Mouse (Mus musculus) lung, embryonic 15.5 days (tissue): ENCODE measurements around the gene Scn1b. TPM values are rescaled to one million over a fixed set of nuclear protein-coding genes. Genes with fewer than 3 reads are reported as not detected.

Experiments used
- ATAC-seq: fragments of 200-750 bp; cut with Nextera tagmentation; 2 replicates; pipeline ENCODE4 v1.8.0; 2017; ENCODE audit warnings: moderate number of reproducible peaks, borderline replicate concordance; ENCODE audit not compliant: low FRiP score, low TSS enrichment; ENCODE audit errors: extremely low read depth
- H3K27ac ChIP-seq: fragments of 300-500 bp; sonication (generic); 2 replicates; pipeline ENCODE4 v1.5.1; 2015; ENCODE audit warnings: moderate library complexity, mild to moderate bottlenecking, inconsistent platforms
- H3K27me3 ChIP-seq: fragments of 300-500 bp; sonication (generic); 2 replicates; pipeline ENCODE4 v1.6.1; 2015; ENCODE audit warnings: inconsistent platforms
- H3K36me3 ChIP-seq: fragments of 300-500 bp; sonication (generic); 2 replicates; pipeline ENCODE4 v1.6.1; 2015; ENCODE audit warnings: inconsistent platforms
- H3K4me1 ChIP-seq: fragments of 300-500 bp; sonication (generic); 2 replicates; pipeline ENCODE4 v1.6.1; 2015; ENCODE audit warnings: inconsistent platforms
- H3K4me2 ChIP-seq: fragments of 300-500 bp; sonication (generic); 2 replicates; pipeline ENCODE4 v1.6.1; 2015; ENCODE audit warnings: inconsistent platforms, mild to moderate bottlenecking, moderate library complexity
- H3K4me3 ChIP-seq: fragments of 300-500 bp; sonication (generic); 2 replicates; pipeline ENCODE4 v1.5.1; 2015; ENCODE audit warnings: mild to moderate bottlenecking, inconsistent platforms
- H3K9ac ChIP-seq: fragments of 300-500 bp; sonication (generic); 2 replicates; pipeline ENCODE4 v1.6.1; 2015; ENCODE audit warnings: inconsistent platforms
- H3K9me3 ChIP-seq: fragments of 300-500 bp; sonication (generic); 2 replicates; pipeline ENCODE4 v1.6.1; 2016; ENCODE audit warnings: inconsistent platforms
- WGBS: fragments of 180-500 bp; shearing (Covaris S2); methylation state at CpG from one replicate; pipeline ENCODE4 v1.1.7; 2015; 5-methylcytosine and 5-hydroxymethylcytosine counted together
- polyA plus RNA-seq: library from polyadenylated mRNA; unstranded; fragments of >200 nt; fragmentation: Nextera tagmentation; extraction: Ambion mirVana; gene quantifications from 2 replicates; pipeline ENCODE4 v1.2.1, GENCODE M21; 2015

Gene Scn1b
- polyA plus RNA-seq, 1 experiment from 2014 or later: 1.8 TPM

DNA sequence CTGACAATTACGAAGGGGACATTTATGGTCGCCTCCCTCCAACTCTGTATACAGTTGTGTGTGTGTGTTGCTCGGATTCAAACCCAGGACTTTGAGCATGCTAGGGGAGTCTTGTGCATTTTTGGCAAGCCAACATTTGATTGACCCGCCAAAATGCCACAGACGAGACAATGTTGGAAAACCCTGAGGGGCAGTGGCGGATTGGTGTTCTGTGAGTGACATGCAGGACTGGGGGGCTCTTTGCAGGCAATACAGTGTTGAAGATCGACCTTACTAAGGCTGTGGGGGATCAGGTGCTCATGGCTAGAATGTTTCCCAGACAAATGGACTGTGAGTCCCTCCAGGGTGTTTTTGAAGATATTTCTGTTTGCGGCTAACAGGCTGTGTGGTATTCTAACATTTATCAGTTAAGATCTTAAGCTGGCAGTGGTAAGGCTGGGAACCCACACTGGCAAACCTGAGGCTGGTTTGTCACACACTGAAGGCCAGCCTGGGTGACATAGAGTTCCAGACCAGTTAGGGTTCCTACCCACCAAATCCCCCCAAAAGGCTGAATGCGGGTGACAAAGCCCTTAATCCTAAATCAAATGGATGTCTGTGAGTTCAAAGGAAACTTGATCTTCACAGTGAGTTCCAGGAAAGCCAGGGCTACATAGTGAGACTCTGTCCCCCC is 29.8 kb downstream of the Scn1b start:
- Histone ChIP-seq H3K4me2 (no peak overlapping the region), H3K4me3 (no peak overlapping the region), H3K36me3 (no peaks in the 10 kb centered on the region), H3K9ac (no peak overlapping the region), H3K9me3 (no peaks in the 10 kb centered on the region), H3K27ac (no peak overlapping the region), H3K4me1 (peaks cover 5% of the 10 kb centered on the region; the same call in 1 of the 2 replicates), H3K27me3 (no peaks in the 10 kb centered on the region)
- WGBS: 66% methylated on average over 9 of the region's 9 CpGs
- ATAC-seq: no peak

DNA sequence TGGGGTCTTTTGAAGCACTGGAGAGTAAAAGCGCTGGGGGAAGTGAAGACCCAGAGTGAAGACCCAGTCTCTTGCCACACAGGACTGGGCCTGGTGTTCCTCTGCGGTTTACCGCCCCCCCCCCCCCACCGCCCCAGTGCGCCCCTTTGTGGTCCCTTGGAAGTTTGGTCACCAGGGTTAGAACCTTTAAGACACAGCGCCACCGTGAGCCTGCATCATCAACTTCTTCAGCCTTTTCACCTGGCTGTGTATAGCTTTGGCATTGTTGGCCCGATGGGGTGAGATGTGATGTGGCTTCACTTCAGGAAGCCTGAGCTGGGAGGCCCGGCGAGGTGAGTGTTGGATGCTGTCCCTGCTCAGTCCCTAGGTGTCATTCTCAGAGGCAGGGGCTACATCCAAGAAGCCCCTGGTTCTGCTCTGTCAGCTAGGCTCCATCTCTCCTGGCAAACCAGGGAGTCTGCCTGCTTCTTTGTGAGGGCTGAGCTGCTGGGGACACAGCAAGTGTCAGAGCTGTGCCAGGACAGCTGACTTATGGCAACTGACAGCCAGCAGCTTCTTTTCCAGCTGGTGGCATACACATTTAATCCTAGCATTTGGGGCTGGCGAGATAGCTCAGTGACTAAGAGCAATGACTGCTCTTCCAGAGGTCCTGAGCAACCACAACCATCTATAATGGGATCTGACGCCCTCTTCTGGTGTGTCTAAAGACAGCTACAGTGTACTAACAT is 31.9 kb downstream of the Scn1b start:
- no peak; the same call in 1 of the 2 replicates for ATAC-seq
- WGBS: 25% methylated on average over 10 of the region's 12 CpGs

DNA sequence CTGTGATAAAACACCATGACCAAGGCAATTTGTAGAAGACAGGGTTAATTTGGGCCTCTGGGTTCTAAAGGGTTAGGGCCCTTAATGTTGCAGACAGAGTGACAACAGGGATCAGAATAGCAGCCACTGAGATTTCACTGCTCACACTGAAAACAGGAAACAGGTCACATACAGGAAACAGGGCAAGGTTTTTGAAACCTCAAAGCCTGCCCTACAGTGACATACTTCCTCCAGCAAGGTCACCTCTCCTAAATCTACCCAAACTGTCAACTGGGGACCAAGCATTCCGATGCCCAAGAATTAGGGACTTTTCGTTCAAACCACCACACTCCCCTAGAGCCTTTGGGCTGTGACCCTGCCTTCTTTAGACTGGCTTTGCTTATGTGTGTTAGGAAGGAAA is 37.1 kb downstream of the Scn1b start:
- Histone ChIP-seq H3K27ac (no peak overlapping the region), H3K4me2 (no peak overlapping the region), H3K4me1 (peaks cover 11% of the 10 kb centered on the region), H3K36me3 (no peaks in the 10 kb centered on the region), H3K9me3 (no peaks in the 10 kb centered on the region), H3K27me3 (no peaks in the 10 kb centered on the region), H3K9ac (no peak overlapping the region), H3K4me3 (no peak overlapping the region)
- WGBS: 80% methylated on average over 2 of the region's 2 CpGs
- no peak for ATAC-seq

More for the DNA sequence above, 31.9 kb downstream of the Scn1b start:
- Histone ChIP-seq H3K4me2 (no peak overlapping the region), H3K4me3 (no peak overlapping the region), H3K9me3 (no peaks in the 10 kb centered on the region), H3K36me3 (no peaks in the 10 kb centered on the region), H3K27me3 (no peaks in the 10 kb centered on the region), H3K9ac (no peak overlapping the region), H3K27ac (no peak overlapping the region), H3K4me1 (peaks cover 5% of the 10 kb centered on the region; the same call in 1 of the 2 replicates)

DNA sequence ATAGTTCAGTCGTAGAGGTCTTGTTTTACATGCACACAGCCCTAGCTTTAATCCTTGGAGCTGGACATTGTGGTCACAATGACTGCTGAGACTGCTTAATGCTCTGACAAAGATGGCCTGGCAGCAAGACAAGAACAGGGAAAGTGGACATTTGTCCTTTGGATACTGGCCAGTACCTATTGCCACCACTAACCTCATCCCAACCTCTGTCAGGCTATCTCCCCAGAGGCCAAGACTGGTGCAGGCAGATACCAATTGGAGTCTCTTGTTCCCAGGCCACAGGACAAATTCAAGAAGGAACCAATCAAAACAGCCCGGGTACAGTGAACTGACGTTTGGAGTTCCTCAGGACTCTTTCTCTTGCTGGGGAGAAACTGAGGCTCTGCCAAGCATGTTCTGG is 38.6 kb downstream of the Scn1b start:
- no peak for ATAC-seq
- Histone ChIP-seq H3K4me3 (no peak overlapping the region), H3K9ac (no peak overlapping the region), H3K9me3 (no peaks in the 10 kb centered on the region), H3K27ac (no peak overlapping the region), H3K4me1 (peaks cover 21% of the 10 kb centered on the region), H3K36me3 (no peaks in the 10 kb centered on the region), H3K4me2 (no peak overlapping the region), H3K27me3 (no peaks in the 10 kb centered on the region)
- WGBS: 48% methylated on average over 3 of the region's 3 CpGs

DNA sequence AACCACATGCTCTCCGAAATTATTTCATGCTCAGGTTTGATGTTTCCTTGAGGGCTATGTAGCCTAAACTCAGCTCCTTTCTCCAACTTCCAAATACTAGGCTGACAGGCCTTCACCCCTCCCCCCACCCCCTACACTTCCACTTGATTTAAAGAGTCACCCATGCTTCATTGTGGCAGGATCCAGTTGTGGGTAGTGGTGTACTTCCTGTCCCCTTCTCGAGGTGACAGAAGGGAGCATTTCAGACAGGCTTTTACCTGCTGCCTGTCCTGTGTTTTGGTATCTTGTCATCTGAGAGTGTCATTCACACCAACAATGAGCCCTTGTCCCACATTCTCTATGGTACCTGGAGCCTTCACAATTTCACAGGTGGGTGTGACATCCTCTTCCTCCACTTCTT is 39.5 kb downstream of the Scn1b start:
- Histone ChIP-seq H3K9me3 (no peaks in the 10 kb centered on the region), H3K9ac (no peak overlapping the region), H3K4me3 (no peak overlapping the region), H3K36me3 (no peaks in the 10 kb centered on the region), H3K4me2 (no peak overlapping the region), H3K4me1 (peaks cover 21% of the 10 kb centered on the region), H3K27me3 (no peaks in the 10 kb centered on the region), H3K27ac (no peak overlapping the region)
- whole genome bisulfite sequencing: 50% methylated on average over 2 of the region's 2 CpGs
- no peak for ATAC-seq

DNA sequence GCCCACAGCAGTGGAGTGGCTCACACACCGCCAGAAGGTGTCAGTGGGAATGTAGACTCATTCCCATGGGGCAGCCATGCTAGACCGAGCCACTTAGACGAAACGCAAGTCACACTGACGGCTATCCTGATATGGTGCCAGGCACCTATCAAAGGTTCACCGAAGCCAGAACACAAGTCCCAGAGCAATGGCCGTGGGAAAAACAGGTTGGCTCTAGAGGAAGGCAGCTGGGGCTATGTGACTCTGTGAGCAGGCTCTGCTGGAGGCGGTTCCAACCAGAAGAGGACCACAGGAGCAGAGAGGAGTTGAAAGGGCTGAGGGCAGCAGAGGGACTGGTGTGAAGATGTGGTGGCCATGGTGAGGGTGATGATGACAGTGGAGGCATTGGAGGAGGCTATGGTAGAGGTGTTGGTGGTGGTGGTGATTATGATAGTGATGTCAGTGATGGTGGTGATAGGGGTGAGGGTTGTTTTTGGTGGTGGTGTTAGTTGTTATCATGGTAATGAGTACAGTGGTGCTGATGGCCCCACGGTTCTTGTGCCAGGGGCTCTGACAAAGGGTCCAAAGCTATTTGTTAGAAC is 40.5 kb downstream of the Scn1b start:
- Histone ChIP-seq H3K4me3 (no peak overlapping the region), H3K4me1 (peaks cover 21% of the 10 kb centered on the region), H3K9ac (no peak overlapping the region), H3K27ac (no peak overlapping the region), H3K9me3 (no peaks in the 10 kb centered on the region), H3K36me3 (no peaks in the 10 kb centered on the region), H3K4me2 (no peak overlapping the region), H3K27me3 (no peaks in the 10 kb centered on the region)
- ATAC-seq: no peak
- WGBS: 87% methylated on average over 9 of the region's 9 CpGs

DNA sequence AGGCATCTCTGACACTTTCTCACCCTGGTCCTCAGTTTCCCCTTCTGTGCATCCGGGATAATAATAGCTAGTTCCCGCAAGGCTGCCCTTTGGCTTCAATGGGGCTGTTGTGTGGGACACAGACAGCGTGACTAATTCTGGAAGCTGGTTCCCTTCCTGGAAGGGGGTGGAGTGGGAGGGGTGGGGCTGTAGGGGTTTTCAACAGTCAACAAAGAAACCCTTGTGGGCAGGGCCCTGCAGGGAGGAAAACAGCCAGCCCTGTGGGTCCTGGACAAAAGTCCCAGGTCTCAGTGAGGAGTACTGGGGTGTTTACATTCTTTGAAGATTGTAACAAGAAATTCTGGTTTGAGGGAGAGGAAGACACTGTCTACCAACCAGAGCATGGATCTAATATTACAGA is 41.6 kb downstream of the Scn1b start:
- Histone ChIP-seq H3K36me3 (no peaks in the 10 kb centered on the region), H3K27me3 (no peaks in the 10 kb centered on the region), H3K27ac (0 out of 2 replicates have a peak overlapping the region, but pooled peaks have one; percentile 2), H3K9me3 (no peaks in the 10 kb centered on the region), H3K4me1 (peaks cover 21% of the 10 kb centered on the region), H3K4me3 (no peak overlapping the region), H3K4me2 (no peak overlapping the region), H3K9ac (no peak overlapping the region)
- WGBS: 52% methylated on average over 3 of the region's 3 CpGs
- ATAC-seq: no peak

DNA sequence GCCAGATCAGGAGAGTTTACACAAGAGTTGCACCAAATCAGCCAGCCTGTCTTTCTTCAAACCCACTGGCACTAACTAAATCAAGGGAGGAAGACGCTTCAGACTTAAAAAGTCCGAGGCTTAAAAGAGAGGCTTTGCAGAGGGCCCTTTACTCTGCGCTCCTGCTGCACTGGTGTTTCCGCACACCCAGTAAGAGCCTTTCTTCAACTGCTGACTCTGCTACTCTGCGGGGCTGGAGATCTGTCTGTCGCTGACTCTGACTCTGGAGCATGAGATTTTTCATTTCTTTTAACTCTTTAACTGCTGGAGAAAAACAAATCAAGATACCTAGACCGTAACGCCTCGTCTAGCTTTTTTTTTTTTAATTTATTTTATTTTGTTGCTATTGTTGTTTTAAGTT is 42.7 kb downstream of the Scn1b start:
- ATAC-seq: no peak
- Histone ChIP-seq H3K4me3 (no peak overlapping the region), H3K9ac (no peak overlapping the region), H3K9me3 (no peaks in the 10 kb centered on the region), H3K36me3 (no peaks in the 10 kb centered on the region), H3K27me3 (no peaks in the 10 kb centered on the region), H3K4me2 (no peak overlapping the region), H3K27ac (peak overlapping the region; percentile 32), H3K4me1 (peaks cover 21% of the 10 kb centered on the region)
- 40% methylated on average over 9 of the region's 9 CpGs for WGBS

DNA sequence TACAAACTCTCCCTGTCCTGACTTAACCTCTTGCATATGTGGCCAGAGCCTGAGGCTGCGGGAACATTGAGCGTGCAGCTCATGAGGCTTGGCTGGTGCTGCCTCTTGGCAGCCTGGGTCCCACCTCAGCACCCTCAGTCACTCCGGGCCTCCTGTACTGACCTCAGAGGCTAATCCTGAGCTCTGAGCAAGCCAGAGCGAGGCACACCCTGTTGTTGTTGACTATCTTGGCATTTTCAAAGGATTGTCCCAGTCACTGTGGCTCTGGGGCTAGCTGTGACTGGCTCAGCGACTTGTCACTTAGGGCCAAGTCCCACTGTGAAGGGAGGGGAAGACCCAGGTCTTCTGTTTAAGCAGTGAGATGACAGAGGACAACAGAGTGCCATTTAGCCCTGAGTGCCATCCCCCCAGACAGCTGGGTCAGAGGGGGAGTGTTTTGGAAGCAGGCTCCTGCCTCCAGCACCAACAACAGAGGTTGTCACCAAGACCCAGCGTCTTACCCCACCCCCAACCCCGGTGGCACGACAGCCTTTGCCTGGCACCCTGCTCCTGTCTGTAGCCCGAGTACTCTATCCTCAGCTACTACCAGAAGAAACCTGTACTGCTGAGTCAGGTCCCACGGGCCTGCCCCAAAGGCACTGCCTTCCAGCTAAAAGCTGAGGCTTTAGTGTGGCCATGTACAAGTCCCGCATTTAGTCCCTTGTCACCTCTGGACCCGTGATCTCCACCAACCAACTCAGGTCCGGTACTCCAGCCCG is 43.8 kb downstream of the Scn1b start:
- H3K27me3 ChIP-seq: no peaks in the 10 kb centered on the region
- H3K27ac ChIP-seq: no peak overlapping the region
- no peaks in the 10 kb centered on the region for H3K9me3 ChIP-seq
- 64% methylated on average over 14 of the region's 14 CpGs for WGBS
- peaks cover 21% of the 10 kb centered on the region for H3K4me1 ChIP-seq
- no peak overlapping the region for H3K9ac ChIP-seq
- no peak for ATAC-seq
- no peak overlapping the region for H3K4me3 ChIP-seq
- H3K4me2 ChIP-seq: no peak overlapping the region
- H3K36me3 ChIP-seq: no peaks in the 10 kb centered on the region

DNA sequence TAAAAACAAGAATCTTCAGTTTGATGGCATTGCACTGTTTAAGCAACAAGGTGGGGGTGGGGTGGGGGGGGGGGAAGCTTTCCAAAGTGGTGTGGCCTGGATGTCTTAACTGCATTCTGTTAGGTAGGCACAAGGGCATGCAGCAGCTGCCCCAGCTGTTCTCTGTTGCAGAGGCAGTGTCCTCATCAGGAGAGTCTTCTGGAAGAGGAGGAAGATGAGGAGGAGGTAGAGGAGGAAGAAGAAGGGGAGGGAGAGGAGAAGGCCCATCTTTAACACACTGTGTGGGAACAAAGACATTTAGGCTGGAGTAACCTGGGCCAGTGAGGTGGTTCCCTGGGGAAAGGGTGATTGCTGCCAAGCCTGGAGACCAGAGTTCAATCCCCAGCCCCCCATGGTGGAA is 44.7 kb downstream of the Scn1b start:
- Histone ChIP-seq H3K4me2 (no peak overlapping the region), H3K9ac (no peak overlapping the region), H3K9me3 (no peaks in the 10 kb centered on the region), H3K4me3 (no peak overlapping the region), H3K4me1 (peaks cover 27% of the 10 kb centered on the region), H3K27ac (no peak overlapping the region), H3K36me3 (no peaks in the 10 kb centered on the region), H3K27me3 (no peaks in the 10 kb centered on the region)
- ATAC-seq: no peak

DNA sequence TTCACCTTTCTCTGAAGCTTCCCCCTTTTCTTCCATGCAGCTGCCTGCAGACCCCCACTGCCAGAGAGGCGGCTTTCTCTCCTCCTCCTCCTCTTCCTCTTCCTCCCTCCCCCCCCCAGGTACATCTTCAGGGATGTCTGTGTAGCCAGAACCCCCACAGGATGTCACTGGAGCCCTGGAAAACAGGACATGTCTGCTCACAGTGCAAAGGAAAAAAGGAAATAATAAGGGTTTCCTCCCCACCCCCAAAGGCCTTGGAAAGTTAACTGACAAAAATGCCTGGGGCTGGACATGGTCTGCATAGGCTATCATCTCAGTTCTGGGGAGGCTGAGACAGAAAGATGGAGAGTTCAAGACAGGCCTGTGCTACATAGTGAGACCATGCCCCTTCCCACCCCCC is 45.7 kb downstream of the Scn1b start:
- H3K36me3 ChIP-seq: no peaks in the 10 kb centered on the region
- no peak overlapping the region for H3K27ac ChIP-seq
- no peak overlapping the region for H3K9ac ChIP-seq
- H3K4me2 ChIP-seq: no peak overlapping the region
- no peak overlapping the region for H3K4me3 ChIP-seq
- no peaks in the 10 kb centered on the region for H3K27me3 ChIP-seq
- 41% methylated on average over 1 of the region's 1 CpGs for WGBS
- peaks cover 32% of the 10 kb centered on the region for H3K4me1 ChIP-seq
- no peaks in the 10 kb centered on the region for H3K9me3 ChIP-seq
- ATAC-seq: no peak

DNA sequence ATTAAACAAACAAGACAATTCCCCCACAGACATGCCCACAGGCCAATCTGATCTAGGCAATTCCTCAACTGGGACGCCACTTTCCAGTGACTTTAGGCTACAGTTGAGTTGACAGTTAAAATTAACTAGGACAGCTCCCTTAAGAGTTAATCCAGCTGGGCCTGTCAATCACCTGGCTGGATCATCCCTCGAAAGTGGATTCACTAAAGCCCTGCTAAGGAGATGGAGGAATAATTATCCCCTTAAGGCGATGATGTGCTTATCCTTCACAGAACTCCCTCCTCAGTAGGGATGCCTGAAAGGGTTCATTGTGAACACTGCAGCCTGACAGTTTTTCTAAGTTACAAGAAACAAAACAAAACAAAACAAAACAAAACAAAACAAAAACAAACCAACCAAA is 46.2 kb downstream of the Scn1b start:
- 53% methylated on average over 3 of the region's 3 CpGs for WGBS
- Histone ChIP-seq H3K9me3 (no peaks in the 10 kb centered on the region), H3K27me3 (no peaks in the 10 kb centered on the region), H3K4me3 (no peak overlapping the region), H3K36me3 (no peaks in the 10 kb centered on the region), H3K27ac (no peak overlapping the region), H3K4me1 (peaks cover 30% of the 10 kb centered on the region), H3K9ac (no peak overlapping the region), H3K4me2 (no peak overlapping the region)
- ATAC-seq: no peak
